Mouse (Mus musculus): Measurements from ENCODE around the gene Cpsf7. TPM values are rescaled to one million over a fixed set of nuclear protein-coding genes. Genes with fewer than 3 reads are reported as not detected.

Gene Cpsf7
- total and polyA plus RNA-seq, 2 experiments from 2014 or later: 36.2 to 47.4 TPM

DNA sequence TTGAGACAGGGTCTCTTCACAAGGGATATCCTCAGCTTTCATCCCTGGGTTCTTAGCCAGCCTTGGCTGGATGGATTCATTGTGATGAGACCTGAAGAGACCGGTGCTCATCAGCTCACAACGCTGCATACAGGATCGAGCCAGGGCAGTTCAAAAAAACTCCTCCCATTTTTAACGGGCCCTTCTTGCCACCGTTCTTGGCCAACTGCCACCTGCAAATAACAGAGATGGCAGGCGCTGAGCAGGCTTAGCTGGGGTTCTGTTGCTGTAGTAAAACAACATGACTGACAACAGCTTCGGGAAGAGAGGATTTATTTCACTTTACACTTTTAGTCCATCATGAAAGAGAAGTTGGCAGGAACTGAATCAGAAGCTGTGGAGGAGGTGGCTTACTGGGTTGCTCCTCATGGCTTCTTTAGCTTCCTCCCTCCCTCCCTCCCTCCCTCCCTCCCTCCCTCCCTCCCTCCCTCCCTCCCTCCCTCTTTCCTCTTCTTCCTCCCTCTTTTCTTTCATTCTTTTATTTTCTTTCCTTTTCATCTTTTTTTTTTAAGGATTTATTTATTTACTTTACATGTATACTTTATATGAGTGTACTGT lies 58.6 kb downstream of the Cpsf7 start:
- Histone ChIP-seq H3K4me1 (ENCODE audit: insufficient read depth, low read length) (peaks cover 2% of the 10 kb centered on the region; the same call in 1 of the 2 replicates), H3K36me3 (ENCODE audit: insufficient read depth, low read length) (0 out of 2 replicates have a peak, but pooled peaks cover 4% of the 10 kb centered on the region), H3K4me3 (ENCODE audit: low read length) (no peak overlapping the region), H3K27me3 (ENCODE audit: insufficient read depth, low read length) (no peaks in the 10 kb centered on the region), H3K27ac (no peak overlapping the region), H3K4me2 (ENCODE audit: low read depth, low read length) (no peak overlapping the region), H3K9ac (replicated peaks; ENCODE audit: low read length) (no peak overlapping the region), H3K9me3 (ENCODE audit: low read length) (no peaks in the 10 kb centered on the region)
- ATAC-seq (no peak), DNase-seq (ENCODE audit: low spot score) (no peak)
- WGBS: 47% methylated on average over 7 of the region's 7 CpGs
- no peak for TF ChIP-seq CTCF (IDR thresholded peaks at IDR 0.05; ENCODE audit: low read depth)

DNA sequence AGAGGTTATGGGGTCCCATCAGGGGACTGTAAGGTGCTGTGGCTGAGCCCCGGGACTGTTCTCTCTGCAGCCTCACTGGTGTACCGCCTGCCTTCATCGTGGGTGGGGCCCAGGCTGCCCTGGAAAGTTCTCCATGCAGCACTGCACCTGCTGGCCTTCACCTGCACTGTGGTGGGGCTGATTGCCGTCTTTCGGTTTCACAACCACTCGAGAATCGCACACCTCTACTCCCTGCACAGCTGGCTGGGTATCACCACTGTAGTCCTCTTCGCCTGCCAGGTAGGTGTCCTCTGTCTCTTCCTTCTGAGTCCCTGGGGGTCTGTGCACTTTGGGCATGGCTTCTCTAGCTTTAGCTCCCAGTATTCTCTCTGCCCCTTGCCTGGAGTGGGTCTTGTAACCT lies 60.0 kb downstream of the Cpsf7 start:
- Histone ChIP-seq H3K9ac (replicated peaks; ENCODE audit: low read length) (no peak overlapping the region), H3K27me3 (ENCODE audit: insufficient read depth, low read length) (no peaks in the 10 kb centered on the region), H3K4me3 (ENCODE audit: low read length) (no peak overlapping the region), H3K4me2 (ENCODE audit: low read depth, low read length) (no peak overlapping the region), H3K27ac (no peak overlapping the region), H3K9me3 (ENCODE audit: low read length) (no peaks in the 10 kb centered on the region), H3K4me1 (ENCODE audit: insufficient read depth, low read length) (no peaks in the 10 kb centered on the region), H3K36me3 (ENCODE audit: insufficient read depth, low read length) (0 out of 2 replicates have a peak, but pooled peaks cover 4% of the 10 kb centered on the region)
- DNase-seq (ENCODE audit: low spot score) (no peak), ATAC-seq (no peak)
- no peak for TF ChIP-seq CTCF (IDR thresholded peaks at IDR 0.05; ENCODE audit: low read depth)
- WGBS: 91% methylated on average over 8 of the region's 8 CpGs

DNA sequence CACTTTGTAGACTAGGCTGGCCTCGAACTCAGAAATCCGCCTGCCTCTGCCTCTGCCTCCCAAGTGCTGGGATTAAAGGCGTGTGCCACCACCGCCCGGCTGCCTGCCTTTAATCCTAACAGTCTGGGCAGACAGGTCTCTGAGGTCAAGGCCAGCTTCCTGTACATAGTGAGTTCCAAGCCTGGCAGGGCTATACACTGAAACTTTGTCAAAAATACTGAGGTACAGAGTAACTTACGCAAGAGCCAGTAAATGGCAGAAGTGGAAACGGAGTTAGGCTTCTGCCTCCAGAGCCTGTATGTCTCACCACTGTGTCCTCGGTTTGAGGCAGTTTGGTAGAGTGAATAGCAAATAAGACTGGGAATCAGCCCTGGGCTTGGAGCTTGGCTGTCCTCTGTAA lies 62.2 kb downstream of the Cpsf7 start:
- H3K9me3 ChIP-seq (ENCODE audit: low read length): no peaks in the 10 kb centered on the region
- no peak overlapping the region for H3K4me2 ChIP-seq (ENCODE audit: low read depth, low read length)
- TF ChIP-seq CTCF (IDR thresholded peaks at IDR 0.05; ENCODE audit: low read depth): no peak
- no peak overlapping the region for H3K4me3 ChIP-seq (ENCODE audit: low read length)
- no peaks in the 10 kb centered on the region for H3K27me3 ChIP-seq (ENCODE audit: insufficient read depth, low read length)
- no peak for DNase-seq (ENCODE audit: low spot score)
- no peak overlapping the region for H3K9ac ChIP-seq (replicated peaks; ENCODE audit: low read length)
- no peaks in the 10 kb centered on the region for H3K4me1 ChIP-seq (ENCODE audit: insufficient read depth, low read length)
- no peaks in the 10 kb centered on the region for H3K36me3 ChIP-seq (ENCODE audit: insufficient read depth, low read length)
- no peak for ATAC-seq
- no peak overlapping the region for H3K27ac ChIP-seq
- WGBS: 86% methylated on average over 8 of the region's 8 CpGs

DNA sequence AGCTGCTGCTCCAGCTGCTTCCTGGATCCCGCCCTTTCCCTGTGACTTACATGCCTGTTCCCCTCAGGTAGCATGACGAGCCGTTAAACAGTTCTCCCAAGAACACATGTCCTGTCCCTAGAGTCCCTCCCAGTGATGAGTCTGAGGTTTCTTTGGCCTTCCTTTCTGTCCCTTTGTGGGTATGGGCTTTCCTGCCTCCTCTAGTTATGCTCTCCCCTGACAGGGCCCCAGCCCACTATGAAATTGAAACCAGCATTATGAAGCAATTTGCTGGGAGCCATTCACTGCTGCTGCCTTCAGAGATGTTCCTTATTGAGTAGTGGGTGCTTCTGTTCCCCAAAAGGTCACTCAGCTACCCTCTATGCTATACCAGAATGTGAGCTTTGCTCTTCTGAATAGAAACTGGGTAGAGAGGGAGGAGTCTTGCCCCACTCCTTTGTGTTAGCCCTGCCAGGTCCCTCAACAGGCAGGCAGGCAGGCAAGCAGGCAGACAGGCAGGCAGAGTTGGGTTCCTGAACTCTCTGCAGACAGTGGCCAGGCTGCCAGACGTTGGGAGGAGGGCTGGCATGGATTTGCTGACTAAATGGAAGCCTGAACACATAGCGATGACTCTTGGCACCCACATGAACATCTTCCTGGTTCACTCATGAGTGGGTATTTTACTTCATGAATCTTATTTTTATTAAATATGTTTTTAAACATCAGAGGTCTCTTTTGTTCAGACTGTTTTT lies 64.2 kb downstream of the Cpsf7 start:
- H3K9me3 ChIP-seq (ENCODE audit: low read length): no peaks in the 10 kb centered on the region
- no peak overlapping the region for H3K4me3 ChIP-seq (ENCODE audit: low read length)
- TF ChIP-seq CTCF (IDR thresholded peaks at IDR 0.05; ENCODE audit: low read depth): no peak
- H3K4me2 ChIP-seq (ENCODE audit: low read depth, low read length): no peak overlapping the region
- no peak overlapping the region for H3K27ac ChIP-seq
- ATAC-seq (no peak), DNase-seq (ENCODE audit: low spot score) (no peak)
- H3K9ac ChIP-seq (replicated peaks; ENCODE audit: low read length): no peak overlapping the region
- WGBS: 66% methylated on average over 5 of the region's 5 CpGs
- H3K36me3 ChIP-seq (ENCODE audit: insufficient read depth, low read length): peaks cover 6% of the 10 kb centered on the region; the same call in 1 of the 2 replicates
- H3K27me3 ChIP-seq (ENCODE audit: insufficient read depth, low read length): no peaks in the 10 kb centered on the region
- no peaks in the 10 kb centered on the region for H3K4me1 ChIP-seq (ENCODE audit: insufficient read depth, low read length)

DNA sequence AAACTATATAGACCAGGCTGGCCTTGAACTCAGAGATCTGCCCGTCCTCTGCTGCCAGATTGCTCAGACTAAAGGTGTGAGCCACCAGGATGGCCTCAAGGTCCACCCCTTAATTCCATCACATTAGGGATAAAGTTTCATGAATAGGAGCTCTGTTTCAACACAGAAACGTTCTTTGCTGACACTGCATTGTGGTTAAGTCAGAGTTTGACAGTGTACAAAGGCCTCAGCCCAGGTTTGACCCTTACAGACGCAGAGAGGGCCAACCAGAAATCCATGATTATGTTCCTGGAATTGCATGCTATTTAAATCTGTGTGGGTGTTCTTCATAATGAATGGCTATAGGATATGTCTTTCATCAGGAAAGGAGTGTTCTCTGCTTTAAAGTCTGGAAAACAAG lies 65.2 kb downstream of the Cpsf7 start:
- Histone ChIP-seq H3K4me1 (ENCODE audit: insufficient read depth, low read length) (no peaks in the 10 kb centered on the region), H3K9ac (replicated peaks; ENCODE audit: low read length) (no peak overlapping the region), H3K36me3 (ENCODE audit: insufficient read depth, low read length) (peaks cover 8% of the 10 kb centered on the region; the same call in 1 of the 2 replicates), H3K27ac (no peak overlapping the region), H3K27me3 (ENCODE audit: insufficient read depth, low read length) (no peaks in the 10 kb centered on the region), H3K9me3 (ENCODE audit: low read length) (no peaks in the 10 kb centered on the region), H3K4me2 (ENCODE audit: low read depth, low read length) (no peak overlapping the region), H3K4me3 (ENCODE audit: low read length) (no peak overlapping the region)
- no peak for DNase-seq (ENCODE audit: low spot score)
- ATAC-seq: no peak
- 81% methylated on average over 3 of the region's 3 CpGs for WGBS
- TF ChIP-seq CTCF (IDR thresholded peaks at IDR 0.05; ENCODE audit: low read depth): no peak

DNA sequence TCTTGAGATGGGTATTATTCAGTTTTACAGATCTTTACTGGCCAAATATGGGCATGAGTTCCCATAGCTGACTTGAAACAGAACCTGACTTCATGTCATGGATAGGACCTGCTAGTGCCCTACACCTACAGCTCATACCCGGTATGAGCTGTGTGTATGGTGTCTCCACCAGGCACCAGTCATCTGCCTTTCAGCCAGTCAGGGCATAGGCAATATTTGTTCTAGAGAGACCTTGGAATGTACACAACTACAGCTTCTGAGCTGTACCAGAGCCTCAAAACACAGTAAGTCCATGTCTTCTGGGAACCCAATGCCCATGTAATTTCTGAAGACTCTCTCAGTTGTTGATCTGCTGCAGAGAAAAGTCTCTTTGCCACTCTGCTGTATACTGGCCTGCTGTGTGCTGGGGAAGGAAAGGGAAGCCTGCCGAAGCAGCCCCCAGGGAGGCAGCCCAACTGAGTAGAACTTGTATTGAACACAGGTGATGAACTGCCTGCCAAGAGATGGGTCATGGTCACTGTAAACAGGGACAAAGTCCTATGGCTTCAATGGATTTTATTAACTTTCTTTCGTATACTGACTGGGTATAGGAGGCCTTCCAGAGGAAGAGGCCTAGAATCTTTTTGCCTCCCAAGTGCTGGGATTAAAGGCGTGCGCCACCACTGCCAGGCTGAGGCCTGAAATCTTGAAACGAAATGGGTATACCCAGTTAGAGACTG lies 66.8 kb downstream of the Cpsf7 start:
- Histone ChIP-seq H3K4me3 (ENCODE audit: low read length) (no peak overlapping the region), H3K4me1 (ENCODE audit: insufficient read depth, low read length) (no peaks in the 10 kb centered on the region), H3K27ac (no peak overlapping the region), H3K36me3 (ENCODE audit: insufficient read depth, low read length) (peaks cover 12% of the 10 kb centered on the region; the same call in 1 of the 2 replicates), H3K27me3 (ENCODE audit: insufficient read depth, low read length) (no peaks in the 10 kb centered on the region), H3K9ac (replicated peaks; ENCODE audit: low read length) (no peak overlapping the region), H3K4me2 (ENCODE audit: low read depth, low read length) (no peak overlapping the region), H3K9me3 (ENCODE audit: low read length) (no peaks in the 10 kb centered on the region)
- 93% methylated on average over 6 of the region's 6 CpGs for WGBS
- ATAC-seq: no peak
- no peak for DNase-seq (ENCODE audit: low spot score)
- TF ChIP-seq CTCF (IDR thresholded peaks at IDR 0.05; ENCODE audit: low read depth): no peak

Other genes starting within 250 kb of the Cpsf7 start
- gene Dagla, start 220.4 kb upstream of the Cpsf7 start, total RNA-seq (2014; rRNA removed): 33.7 and 35.0 TPM in 2 replicates
- 9.0 and 10.9 TPM in 2 replicates for gene Dagla, start 220.4 kb upstream of the Cpsf7 start, polyA plus RNA-seq (2015; fragmentation: Nextera tagmentation; extraction: Ambion mirVana)
- gene Syt7, start 136.2 kb upstream of the Cpsf7 start, total RNA-seq (2014; rRNA removed): 93.4 and 114 TPM in 2 replicates
- 11.9 and 17.4 TPM in 2 replicates for gene Syt7, start 136.2 kb upstream of the Cpsf7 start, polyA plus RNA-seq (2015; fragmentation: Nextera tagmentation; extraction: Ambion mirVana)
- gene Lrrc10b, start 67.8 kb upstream of the Cpsf7 start, total RNA-seq (2014; rRNA removed): 6.5 and 6.8 TPM in 2 replicates
- 2.0 and 2.1 TPM in 2 replicates for gene Lrrc10b, start 67.8 kb upstream of the Cpsf7 start, polyA plus RNA-seq (2015; fragmentation: Nextera tagmentation; extraction: Ambion mirVana)
- gene Ppp1r32, start 42.3 kb upstream of the Cpsf7 start, total RNA-seq (2014; rRNA removed): 4.0 and 5.4 TPM in 2 replicates
- 2.3 and 2.9 TPM in 2 replicates for gene Ppp1r32, start 42.3 kb upstream of the Cpsf7 start, polyA plus RNA-seq (2015; fragmentation: Nextera tagmentation; extraction: Ambion mirVana)
- gene Sdhaf2, start 876 bp downstream of the Cpsf7 start, total RNA-seq (2014; rRNA removed): 47.7 and 58.2 TPM in 2 replicates
- gene Sdhaf2, start 876 bp downstream of the Cpsf7 start, polyA plus RNA-seq (2015; fragmentation: Nextera tagmentation; extraction: Ambion mirVana): 60.2 and 64.2 TPM in 2 replicates
- gene Tmem216, start 31.0 kb downstream of the Cpsf7 start, total RNA-seq (2014; rRNA removed): 20.7 and 28.4 TPM in 2 replicates
- 35.8 and 42.0 TPM in 2 replicates for gene Tmem216, start 31.0 kb downstream of the Cpsf7 start, polyA plus RNA-seq (2015; fragmentation: Nextera tagmentation; extraction: Ambion mirVana)
- gene Cyb561a3, start 51.9 kb downstream of the Cpsf7 start, total RNA-seq (2014; rRNA removed): 18.0 TPM in 2 replicates
- 15.6 and 16.6 TPM in 2 replicates for gene Cyb561a3, start 51.9 kb downstream of the Cpsf7 start, polyA plus RNA-seq (2015; fragmentation: Nextera tagmentation; extraction: Ambion mirVana)
- 15.1 and 16.6 TPM in 2 replicates for gene Tmem138, start 52.1 kb downstream of the Cpsf7 start, total RNA-seq (2014; rRNA removed)
- 34.6 and 35.7 TPM in 2 replicates for gene Tmem138, start 52.1 kb downstream of the Cpsf7 start, polyA plus RNA-seq (2015; fragmentation: Nextera tagmentation; extraction: Ambion mirVana)
- 274 and 288 TPM in 2 replicates for gene Ddb1, start 80.1 kb downstream of the Cpsf7 start, total RNA-seq (2014; rRNA removed)
- 144 and 146 TPM in 2 replicates for gene Ddb1, start 80.1 kb downstream of the Cpsf7 start, polyA plus RNA-seq (2015; fragmentation: Nextera tagmentation; extraction: Ambion mirVana)
- 10.3 and 18.2 TPM in 2 replicates for gene Tkfc, start 80.4 kb downstream of the Cpsf7 start, total RNA-seq (2014; rRNA removed)
- 18.4 TPM in 2 replicates for gene Tkfc, start 80.4 kb downstream of the Cpsf7 start, polyA plus RNA-seq (2015; fragmentation: Nextera tagmentation; extraction: Ambion mirVana)
- 1.3 and 7.0 TPM in 2 replicates for gene Vwce, start 108.9 kb downstream of the Cpsf7 start, total RNA-seq (2014; rRNA removed)
- gene Vwce, start 108.9 kb downstream of the Cpsf7 start, polyA plus RNA-seq (2015; fragmentation: Nextera tagmentation; extraction: Ambion mirVana): 1.5 and 1.7 TPM in 2 replicates
- gene Pga5, start 152.8 kb downstream of the Cpsf7 start, total RNA-seq (2014; rRNA removed): not detected in 2 replicates
- gene Pga5, start 152.8 kb downstream of the Cpsf7 start, polyA plus RNA-seq (2015; fragmentation: Nextera tagmentation; extraction: Ambion mirVana): not detected in 2 replicates
- gene Vps37c, start 163.5 kb downstream of the Cpsf7 start, total RNA-seq (2014; rRNA removed): 29.8 and 30.7 TPM in 2 replicates
- 25.8 and 27.2 TPM in 2 replicates for gene Vps37c, start 163.5 kb downstream of the Cpsf7 start, polyA plus RNA-seq (2015; fragmentation: Nextera tagmentation; extraction: Ambion mirVana)
- 0.68 TPM in 1 of 2 replicates, not detected in the other for gene Cd5, start 213.7 kb downstream of the Cpsf7 start, total RNA-seq (2014; rRNA removed)
- 0.26 and 0.32 TPM in 2 replicates for gene Cd5, start 213.7 kb downstream of the Cpsf7 start, polyA plus RNA-seq (2015; fragmentation: Nextera tagmentation; extraction: Ambion mirVana)

All from hindbrain, postnatal 0 days (tissue).